Mouse (Mus musculus): Measurements from ENCODE around the gene Fzd2. TPM values are rescaled to one million over a fixed set of nuclear protein-coding genes. Genes with fewer than 3 reads are reported as not detected.
"Not testable (repeated sequence)": the region's sequence is repeated elsewhere in the genome, so short reads cannot be mapped to it uniquely, and the experiment has no call there.

The Fzd2 gene
- total RNA-seq, 4 experiments from 2014 or later = 1.5 to 2.5 (median 2.2) TPM

DNA sequence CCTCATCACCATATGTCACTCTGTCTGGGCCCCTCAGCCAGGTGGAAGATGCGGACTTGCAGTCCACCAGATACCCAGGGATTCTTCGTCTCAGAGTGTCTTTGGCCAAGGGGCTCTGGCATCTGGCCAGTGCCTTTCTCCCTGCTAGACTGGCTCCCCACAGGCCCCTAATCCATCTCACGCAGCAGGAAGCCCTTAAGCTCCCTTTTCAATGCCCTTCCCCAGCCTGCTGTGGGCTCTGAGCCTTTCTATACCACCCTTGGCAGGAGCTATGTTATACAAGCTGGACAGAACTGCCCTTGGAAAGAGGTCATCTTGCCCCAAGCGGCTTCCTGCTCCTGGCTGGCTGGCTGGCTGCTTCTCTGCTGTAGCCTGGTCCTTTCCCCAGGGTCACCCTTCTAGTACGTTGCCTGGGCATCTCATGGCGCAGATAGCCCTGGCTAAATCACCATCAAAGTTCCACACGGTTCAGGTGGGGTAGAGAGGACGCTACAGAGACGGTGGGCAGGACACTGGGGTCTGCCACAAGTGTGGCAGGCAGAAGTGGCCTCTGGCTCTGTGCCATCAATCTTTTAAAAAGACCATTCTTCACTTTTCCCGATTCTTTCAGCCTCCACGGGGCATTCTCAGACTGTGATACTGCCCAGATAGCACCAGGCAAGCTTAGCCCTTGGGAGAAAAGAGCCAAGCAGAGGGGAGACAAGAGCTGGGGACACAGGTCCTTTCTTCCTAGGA, 22.7 kb upstream of the Fzd2 start:
- no peak for DNase-seq (ENCODE audit: low spot score)

DNA sequence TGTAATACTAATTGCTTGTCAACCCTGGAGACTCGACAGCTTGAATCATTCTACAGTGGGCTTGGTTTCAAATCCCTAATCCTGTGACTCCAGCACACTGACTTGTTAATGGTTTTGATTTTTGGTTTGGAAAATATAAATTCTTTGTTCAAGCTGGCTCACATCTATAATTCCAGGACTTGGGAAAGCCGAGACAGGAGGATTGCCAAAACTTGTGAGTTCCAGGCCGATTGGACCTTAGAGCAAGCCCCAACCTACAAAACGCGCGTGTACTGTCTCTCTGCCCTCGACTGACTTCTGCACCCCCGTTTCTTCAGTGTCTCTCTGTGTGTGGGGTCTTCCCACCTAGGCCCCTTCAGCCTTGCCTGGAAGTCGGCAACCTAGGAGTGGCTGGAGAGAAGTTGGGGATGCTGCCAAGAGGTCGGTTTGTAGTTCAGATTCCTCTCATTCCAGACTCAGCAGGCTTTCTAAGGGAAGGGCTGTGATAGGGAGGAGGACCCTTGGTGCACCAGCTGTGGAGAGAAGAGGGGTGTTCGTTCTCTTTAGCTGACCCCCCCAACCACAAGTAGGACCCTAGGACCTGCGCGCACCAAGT, 22.1 kb upstream of the Fzd2 start:
- DNase-seq (ENCODE audit: low spot score) = no peak

DNA sequence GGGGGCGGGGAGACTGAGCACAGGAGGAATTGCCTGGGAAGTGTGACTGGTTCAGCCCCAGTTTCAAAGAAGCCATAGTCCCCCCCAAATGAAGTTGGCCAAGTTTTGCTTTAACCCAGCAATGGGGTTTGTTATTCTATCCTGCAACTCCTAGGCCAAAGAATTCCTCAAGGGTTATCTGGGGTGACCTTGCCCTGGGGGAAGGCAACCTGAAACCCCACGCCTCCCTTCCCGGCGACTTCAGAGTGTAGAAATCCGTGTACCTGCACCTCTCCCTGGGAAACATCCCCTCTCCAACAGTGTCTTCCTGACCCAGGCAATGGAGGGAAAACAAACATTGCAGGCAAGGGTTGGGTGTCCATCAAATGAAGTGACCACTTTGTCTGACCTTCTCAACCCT, 21.5 kb upstream of the Fzd2 start:
- DNase-seq (ENCODE audit: low spot score) = no peak

DNA sequence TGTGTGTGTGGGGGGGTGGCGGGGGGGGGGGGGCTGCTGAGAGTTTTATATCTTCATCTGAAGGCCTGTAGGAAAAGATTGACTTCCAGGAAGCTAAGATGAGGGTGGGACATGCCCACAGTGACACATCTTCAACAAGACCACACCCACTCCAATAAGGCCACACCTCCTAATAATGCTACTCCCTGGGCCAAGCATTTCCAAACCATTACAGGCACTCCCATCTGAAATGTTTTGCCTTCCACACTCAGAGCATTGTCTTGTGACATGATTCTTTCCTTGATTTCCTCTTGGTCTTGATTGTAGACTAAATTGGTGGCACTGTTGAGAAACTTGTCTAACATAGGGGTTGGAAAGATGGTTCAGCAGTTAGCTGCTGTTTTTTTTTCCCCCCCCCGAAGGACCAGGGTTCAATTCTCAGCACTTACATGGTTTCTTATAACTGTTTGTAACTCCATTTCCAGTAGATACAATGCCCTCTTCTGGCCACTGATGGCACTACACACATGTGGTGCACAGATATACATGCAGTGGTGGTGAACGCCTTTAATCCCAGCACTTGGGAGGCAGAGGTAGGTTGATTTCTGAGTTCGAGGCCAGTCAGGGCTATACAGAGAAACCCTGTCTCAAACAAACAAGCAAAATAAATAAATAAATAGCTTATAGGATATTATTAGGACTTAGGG, 17.6 kb upstream of the Fzd2 start:
- no peak for DNase-seq (ENCODE audit: low spot score)

DNA sequence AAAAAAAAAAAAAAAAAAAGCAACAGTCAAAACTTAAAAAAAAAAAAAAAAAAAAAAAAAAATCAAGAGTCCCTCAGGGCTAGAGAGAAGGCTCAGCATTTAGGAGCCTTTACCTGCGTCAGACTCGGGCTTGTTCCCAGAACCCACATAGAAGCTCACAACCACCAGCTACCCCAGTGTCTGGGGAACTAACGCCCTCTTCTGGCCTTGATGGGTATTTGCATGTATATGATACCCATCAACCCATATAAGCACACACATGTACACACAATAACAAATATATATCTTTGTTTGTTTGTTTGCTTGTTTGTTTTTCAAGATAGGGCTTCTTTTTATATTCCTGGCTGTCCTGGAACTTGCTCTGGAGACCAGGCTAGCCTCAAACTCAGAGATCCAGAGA, 16.6 kb upstream of the Fzd2 start:
- no peak for DNase-seq (ENCODE audit: low spot score)

DNA sequence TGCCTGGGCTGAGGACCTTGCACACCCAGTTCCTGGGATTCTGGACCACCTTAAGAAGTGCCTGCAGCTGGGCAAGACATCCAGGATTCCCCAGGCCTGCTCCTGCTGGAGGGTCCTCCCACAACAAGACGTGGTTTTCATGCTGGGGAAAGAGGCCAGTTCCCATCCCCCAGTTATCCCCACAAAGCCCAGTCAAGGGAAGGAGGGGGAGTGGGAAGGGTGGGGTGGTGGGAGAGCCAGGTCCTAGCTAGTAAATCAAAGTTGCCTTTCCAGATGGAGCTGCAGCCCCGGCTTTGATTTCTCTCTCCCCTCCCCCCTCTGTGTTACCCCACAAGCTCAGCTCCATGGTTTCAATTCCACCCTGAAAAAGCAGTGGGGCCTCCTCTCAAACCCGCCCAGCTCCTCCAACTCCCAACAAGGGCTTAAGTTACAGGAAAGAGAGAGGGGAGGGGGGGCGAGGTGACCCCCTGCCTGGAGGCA, 8.8 kb upstream of the Fzd2 start:
- no peak for DNase-seq (ENCODE audit: low spot score)

- no peak for DNase-seq (ENCODE audit: low spot score)
Observed at GRCm38 (mm10) chr11:102599912-102600311, 4.3 kb upstream of the Fzd2 start.

DNA sequence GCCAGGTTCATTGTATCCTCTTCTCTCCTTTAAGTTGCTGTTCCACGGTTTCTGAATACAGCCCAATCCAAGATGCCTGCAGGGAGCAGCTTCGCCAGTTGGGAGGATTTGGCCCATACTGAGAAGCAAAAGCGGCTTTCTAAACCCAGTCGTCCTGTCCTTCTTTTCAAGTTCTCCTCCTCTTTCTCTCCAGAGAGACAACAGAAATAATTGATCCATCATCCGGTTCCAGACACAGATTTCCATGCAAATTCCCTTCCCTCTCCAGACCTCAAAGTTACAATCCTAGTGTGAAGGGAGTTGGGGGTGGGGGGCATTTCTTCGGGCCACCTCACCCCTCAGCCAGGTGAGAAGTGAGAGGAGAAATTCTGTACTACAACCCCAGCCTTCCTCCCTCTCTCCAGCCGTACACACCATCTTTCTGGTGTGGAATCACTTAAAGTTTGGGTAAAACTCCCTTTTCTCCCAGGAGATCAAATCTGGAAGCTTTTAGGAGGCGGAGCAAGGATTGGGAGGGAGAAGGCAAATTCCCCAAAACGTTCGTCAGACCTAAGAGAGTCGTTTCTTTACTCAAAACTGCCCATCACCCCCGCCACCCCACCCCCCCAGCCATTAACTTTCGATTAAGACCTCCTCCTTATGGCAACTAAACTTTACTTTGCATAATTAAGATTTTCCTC, 1.2 kb upstream of the Fzd2 start:
- DNase-seq (ENCODE audit: low spot score) = peak; percentile 49

DNA sequence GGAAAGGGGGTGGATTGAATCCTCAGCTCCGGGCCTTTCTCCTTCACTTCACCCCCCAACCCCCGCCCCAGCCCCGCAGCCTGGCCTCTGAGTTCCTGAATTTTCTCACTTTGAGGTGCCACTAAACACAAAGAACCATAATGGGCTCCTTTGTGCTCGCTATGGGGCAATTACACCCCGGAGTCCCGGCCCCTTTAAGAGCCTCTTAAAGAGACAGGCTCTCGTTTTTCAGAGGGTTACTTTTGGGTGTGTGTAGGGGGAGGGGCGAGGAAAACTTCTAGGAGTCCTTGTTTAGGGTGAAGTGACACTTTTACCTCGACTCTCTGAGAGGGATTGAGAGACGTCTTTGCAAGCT, 723 bp upstream of the Fzd2 start:
- peak; percentile 69 for DNase-seq (ENCODE audit: low spot score)

DNA sequence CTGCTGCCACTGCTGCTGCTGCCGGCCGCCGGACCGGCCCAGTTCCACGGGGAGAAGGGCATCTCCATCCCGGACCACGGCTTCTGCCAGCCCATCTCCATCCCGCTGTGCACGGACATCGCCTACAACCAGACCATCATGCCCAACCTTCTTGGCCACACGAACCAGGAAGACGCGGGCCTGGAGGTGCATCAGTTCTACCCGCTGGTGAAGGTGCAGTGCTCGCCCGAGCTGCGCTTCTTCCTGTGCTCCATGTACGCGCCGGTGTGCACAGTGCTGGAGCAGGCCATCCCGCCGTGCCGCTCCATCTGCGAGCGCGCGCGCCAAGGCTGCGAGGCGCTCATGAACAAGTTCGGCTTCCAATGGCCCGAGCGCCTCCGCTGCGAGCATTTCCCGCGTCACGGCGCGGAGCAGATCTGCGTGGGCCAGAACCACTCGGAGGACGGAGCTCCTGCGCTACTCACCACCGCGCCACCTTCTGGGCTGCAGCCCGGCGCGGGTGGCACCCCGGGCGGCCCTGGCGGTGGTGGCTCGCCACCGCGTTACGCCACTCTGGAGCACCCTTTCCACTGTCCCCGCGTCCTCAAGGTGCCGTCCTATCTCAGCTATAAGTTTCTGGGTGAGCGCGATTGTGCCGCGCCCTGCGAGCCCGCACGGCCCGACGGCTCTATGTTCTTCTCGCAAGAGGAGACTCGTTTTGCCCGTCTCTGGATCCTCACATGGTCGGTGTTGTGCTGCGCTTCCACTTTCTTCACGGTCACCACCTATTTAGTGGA, 769 bp downstream of the Fzd2 start:
- no peak for DNase-seq (ENCODE audit: low spot score)

GRCm38 (mm10) chr11:102605553-102606416, 1.6 kb downstream of the Fzd2 start:
- no peak for DNase-seq (ENCODE audit: low spot score)

GRCm38 (mm10) chr11:102606751-102607171, 2.6 kb downstream of the Fzd2 start:
- DNase-seq (ENCODE audit: low spot score) = no peak

GRCm38 (mm10) chr11:102607201-102607600, 3.0 kb downstream of the Fzd2 start:
- not testable (repeated sequence) for DNase-seq (ENCODE audit: low spot score)

- DNase-seq (ENCODE audit: low spot score) = no peak
Observed at GRCm38 (mm10) chr11:102607686-102608548, 3.7 kb downstream of the Fzd2 start.

DNA sequence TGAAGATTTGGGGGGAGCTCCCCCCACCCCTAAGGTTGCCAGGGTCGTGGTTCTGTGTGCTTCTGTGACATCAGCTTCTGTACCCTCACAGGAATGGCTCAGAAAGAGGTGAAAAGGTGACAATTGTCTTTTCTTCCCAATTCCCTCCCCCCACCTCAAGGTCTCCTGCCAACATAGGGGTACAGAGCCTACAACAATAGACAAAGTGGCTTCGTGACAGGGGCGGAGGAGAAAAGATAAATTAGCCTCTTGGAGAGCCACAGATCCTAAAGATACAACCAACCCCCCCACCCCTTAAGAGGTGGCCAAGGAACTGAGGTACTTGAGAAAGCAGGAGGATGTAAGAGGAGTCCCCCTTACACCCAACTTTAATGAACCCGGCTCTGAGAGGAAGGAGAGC, 4.5 kb downstream of the Fzd2 start:
- no peak for DNase-seq (ENCODE audit: low spot score)

DNA sequence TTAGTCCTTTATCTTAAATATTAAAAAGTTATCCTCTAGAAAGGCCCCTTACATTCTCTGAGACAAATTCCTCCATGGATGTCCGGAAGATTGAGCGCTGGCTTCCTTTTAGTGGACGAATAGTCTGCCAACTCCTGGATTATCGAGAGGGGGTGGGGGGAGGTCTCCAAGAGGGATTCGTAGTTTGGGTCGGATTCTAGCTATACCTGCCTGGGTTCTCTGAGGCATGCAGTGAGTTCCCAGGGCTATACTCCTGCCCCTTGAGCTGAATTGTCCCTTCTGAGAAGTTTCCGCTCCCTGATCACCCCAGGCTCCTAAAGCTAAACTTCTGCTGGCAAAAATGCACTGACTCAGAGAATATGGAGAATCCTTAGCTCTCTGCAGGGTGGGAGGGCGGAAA, 5.3 kb downstream of the Fzd2 start:
- no peak for DNase-seq (ENCODE audit: low spot score)

DNA sequence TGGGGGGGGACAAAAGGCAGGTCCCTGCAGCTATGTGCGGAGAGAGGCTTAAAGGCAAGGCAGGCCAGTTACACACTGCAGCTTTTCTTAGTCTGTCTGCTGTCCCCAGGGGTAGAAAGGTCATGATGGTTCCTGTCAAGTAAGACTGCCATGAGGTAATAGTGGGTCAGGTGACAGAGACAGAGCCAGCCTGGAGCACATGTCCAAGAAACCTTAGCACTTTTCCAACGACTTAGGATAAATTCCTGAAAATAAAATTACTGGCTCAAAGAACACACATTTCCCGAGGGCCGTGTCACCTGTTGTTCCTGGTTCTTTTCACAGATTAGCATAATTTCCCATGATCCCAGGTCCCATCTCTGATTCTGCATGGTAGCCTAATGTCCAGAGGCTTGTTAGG, 6.1 kb downstream of the Fzd2 start:
- no peak for DNase-seq (ENCODE audit: low spot score)

DNA sequence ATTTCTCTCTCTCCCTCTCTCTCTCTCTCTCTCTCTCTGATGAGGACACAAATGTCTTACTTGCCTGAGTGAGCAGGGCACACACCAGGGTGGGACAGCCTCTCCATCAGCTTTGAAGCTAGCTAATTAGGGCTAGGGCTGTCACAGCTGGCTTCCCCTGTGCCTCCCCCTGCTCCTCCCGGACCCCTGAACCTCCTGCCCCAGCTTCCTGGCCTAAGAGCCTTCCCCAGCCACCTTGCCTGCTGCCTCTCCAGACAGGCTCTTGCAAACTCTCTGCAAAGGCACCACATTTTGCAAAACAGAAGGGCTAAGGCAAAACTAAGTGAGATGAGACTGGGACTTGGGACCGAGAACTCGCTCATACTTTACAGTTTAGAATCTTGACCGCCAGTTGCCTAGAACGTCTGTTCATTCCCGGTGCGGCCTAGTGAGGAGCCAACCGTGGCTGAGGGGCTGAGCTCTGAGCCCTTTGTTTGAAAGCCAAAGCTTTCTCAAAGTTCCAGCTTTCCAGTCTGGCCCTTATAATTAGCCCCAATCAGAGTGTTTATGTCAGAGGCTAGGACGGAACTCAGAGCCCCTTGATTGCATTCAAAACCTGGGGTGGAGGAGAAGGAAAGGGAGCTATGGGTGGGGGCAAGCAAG, 6.6 kb downstream of the Fzd2 start:
- DNase-seq (ENCODE audit: low spot score) = no peak

DNA sequence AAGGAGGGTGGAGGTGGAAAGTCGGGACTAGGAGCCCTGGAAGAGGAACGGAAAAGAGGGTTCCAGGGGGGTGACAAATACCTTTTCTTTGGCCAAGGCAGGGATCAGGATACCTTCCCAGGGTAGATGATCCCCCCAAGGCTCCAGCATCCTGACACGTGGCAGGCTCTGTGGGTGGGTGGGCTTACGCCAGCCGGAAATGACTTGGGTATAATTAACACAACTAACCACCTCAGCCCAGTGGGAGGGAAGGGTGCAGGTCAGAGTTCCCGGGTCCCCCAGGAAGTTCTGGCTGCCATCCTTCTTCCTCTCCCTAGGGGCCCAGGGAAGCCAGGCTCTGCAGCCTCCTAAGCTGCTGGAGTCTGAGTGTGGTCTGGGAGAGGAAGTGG, 7.1 kb downstream of the Fzd2 start:
- no peak for DNase-seq (ENCODE audit: low spot score)

All from heart, adult 8-10 months (tissue).